Mouse (Mus musculus) embryonic facial prominence, embryonic 11.5 days (tissue): Measurements from ENCODE around the gene Gosr1. TPM values are rescaled to one million over a fixed set of nuclear protein-coding genes. Genes with fewer than 3 reads are reported as not detected.
"Not testable (repeated sequence)": the region's sequence is repeated elsewhere in the genome, so short reads cannot be mapped to it uniquely, and the experiment has no call there.

ENCODE experiments used
- ATAC-seq: fragments of 200-750 bp; cut with Nextera tagmentation; replicated peaks from 2 replicates; pipeline ENCODE4 v1.8.0; 2017; ENCODE audit warnings: low read depth; ENCODE audit not compliant: insufficient number of reproducible peaks, low FRiP score, low TSS enrichment
- DNase-seq: peaks from one replicate; pipeline ENCODE4 v3.0.0-alpha.2; 2015; ENCODE audit warnings: low spot score
- H3K27ac ChIP-seq: fragments of 300-500 bp; sonication (generic); replicated peaks from 2 replicates; pipeline ENCODE4 v1.5.1; 2014; ENCODE audit warnings: mild to moderate bottlenecking, low read depth, low read length, control low read depth
- H3K27me3 ChIP-seq: fragments of 300-500 bp; sonication (generic); 2 replicates; pipeline ENCODE4 v1.6.1; 2014; ENCODE audit warnings: mild to moderate bottlenecking, low read length, moderate library complexity, mixed read lengths; ENCODE audit not compliant: control insufficient read depth, insufficient read depth
- H3K36me3 ChIP-seq: fragments of 300-500 bp; sonication (generic); replicated peaks from 2 replicates; pipeline ENCODE4 v1.6.1; 2014; ENCODE audit warnings: low read depth, mild to moderate bottlenecking, low read length, moderate library complexity, mixed read lengths; ENCODE audit not compliant: control insufficient read depth, insufficient read depth
- H3K4me1 ChIP-seq: fragments of 300-500 bp; sonication (generic); 2 replicates; pipeline ENCODE4 v1.6.1; 2014; ENCODE audit warnings: low read length, mixed read lengths; ENCODE audit not compliant: control insufficient read depth, insufficient read depth
- H3K4me2 ChIP-seq: fragments of 300-500 bp; sonication (generic); 2 replicates; pipeline ENCODE4 v1.6.1; 2014; ENCODE audit warnings: low read depth, mild to moderate bottlenecking, control low read depth, low read length, moderate library complexity
- H3K4me3 ChIP-seq: fragments of 300-500 bp; sonication (generic); 2 replicates; pipeline ENCODE4 v1.5.1; 2014; ENCODE audit warnings: low read depth, low read length, control low read depth
- H3K9ac ChIP-seq: fragments of 300-500 bp; sonication (generic); replicated peaks from 2 replicates; pipeline ENCODE4 v1.6.1; 2014; ENCODE audit warnings: mild to moderate bottlenecking, control low read depth, low read length
- H3K9me3 ChIP-seq: fragments of 300-500 bp; sonication (generic); replicated peaks from 2 replicates; pipeline ENCODE4 v1.6.1; 2016; ENCODE audit warnings: mild to moderate bottlenecking, low read length, inconsistent platforms, mixed read lengths; ENCODE audit not compliant: control insufficient read depth
- WGBS: fragments of 180-500 bp; shearing (Covaris S2); extraction: QIAGEN DNeasy Blood & Tissue Kit; methylation state at CpG from one replicate; pipeline ENCODE4 v1.1.7; 2014; 5-methylcytosine and 5-hydroxymethylcytosine counted together
- polyA plus RNA-seq: library from polyadenylated mRNA; unstranded; fragments of >200 nt; fragmentation: Nextera tagmentation; extraction: Ambion mirVana; gene quantifications from 2 replicates; pipeline ENCODE4 v1.2.1, GENCODE M21; 2014

Gosr1 gene
- 28.5 and 29.7 TPM in 2 replicates for polyA plus RNA-seq

DNA sequence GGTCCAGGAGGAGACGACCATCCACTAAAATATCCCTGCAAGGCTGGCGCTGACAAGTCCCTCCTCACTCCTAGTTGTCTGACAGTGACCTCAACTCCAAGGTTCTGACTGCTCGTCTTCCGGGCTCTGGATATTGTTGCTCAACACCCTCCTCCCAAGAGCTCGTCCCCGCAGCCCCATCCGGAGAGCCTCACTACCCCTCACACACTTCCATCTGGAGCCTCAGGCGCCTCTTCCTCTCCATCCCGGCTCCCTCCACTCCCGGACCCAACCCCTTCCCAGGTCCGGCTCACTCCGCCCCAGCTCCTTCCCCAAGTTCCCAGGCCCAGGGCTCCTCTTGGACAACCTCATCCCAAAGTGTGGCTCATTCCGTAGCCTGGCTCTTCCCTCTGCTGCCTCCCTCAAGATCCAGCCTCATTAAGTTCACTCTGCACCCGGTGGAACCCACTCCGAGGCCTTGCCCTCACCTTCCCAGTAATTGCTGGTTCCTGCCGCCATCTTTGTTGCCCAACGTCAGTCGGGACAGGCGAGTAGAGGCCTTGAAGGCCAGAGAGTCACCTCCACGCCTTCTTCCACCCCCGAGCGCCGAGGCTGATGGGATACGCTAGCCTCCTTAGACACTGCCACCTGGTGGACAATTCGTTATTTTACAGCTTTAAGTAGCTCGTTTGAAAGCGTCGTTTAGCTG is at the start of gene Gosr1:
TSS of gene Gosr1 (minus strand) at position 527 of the 688 bp plus-strand sequence.
- Histone ChIP-seq H3K9me3 (no peaks in the 10 kb centered on the region), H3K27me3 (no peaks in the 10 kb centered on the region), H3K36me3 (peaks cover 6% of the 10 kb centered on the region; the same call in 1 of the 2 replicates), H3K9ac (peak within 1 kb of the TSS; percentile 76), H3K27ac (0 out of 2 replicates have a peak within 1 kb of the TSS, but pooled peaks have one; percentile 8), H3K4me3 (peak within 1 kb of the TSS; percentile 55), H3K4me2 (peak within 1 kb of the TSS; percentile 48), H3K4me1 (no peaks in the 10 kb centered on the region)
- DNase-seq (peak; percentile 99), ATAC-seq (peak; percentile 98)
- under 1% methylated on average over 28 of the region's 28 CpGs for WGBS

DNA sequence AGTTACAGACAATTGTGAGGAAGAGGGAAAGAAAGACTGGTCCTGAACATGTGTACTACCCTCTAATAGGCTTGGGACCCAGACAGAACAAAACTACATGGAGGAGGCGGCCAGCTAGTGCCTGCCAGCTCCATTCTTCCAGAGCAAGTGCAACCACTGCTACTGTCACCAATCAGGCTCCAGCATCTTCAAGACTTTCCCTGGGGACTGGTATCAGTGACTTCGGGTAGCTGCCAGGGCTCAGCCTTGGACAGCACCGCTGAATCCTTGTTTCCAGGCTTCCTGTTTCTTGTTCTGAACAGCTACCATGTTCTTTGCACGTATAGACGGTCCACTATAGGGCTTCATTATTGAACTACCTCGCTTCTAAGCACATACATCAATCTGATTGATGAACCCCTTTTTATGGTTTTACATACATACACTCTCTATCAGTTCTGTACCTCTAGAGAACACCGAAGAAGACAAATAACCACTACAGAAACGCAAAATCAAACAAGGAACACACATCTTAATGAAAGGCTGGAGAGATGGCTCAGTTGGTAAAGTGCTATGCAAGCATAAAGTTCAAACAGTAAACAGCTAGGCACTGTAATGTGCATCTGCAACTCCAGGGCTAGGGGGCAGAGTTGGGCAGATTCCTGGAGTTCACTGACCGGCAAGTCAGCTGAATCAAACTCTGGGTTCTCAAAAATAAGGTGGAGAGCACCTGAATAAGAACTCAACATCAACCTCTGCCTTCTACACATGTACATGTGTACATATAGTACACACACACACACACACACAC is 47.5 kb upstream of the Gosr1 start:
- ATAC-seq: no peak
- Histone ChIP-seq H3K4me2 (no peak overlapping the region), H3K4me3 (no peak overlapping the region), H3K9ac (no peak overlapping the region), H3K9me3 (no peaks in the 10 kb centered on the region), H3K27me3 (no peaks in the 10 kb centered on the region), H3K36me3 (no peaks in the 10 kb centered on the region), H3K4me1 (no peaks in the 10 kb centered on the region), H3K27ac (no peak overlapping the region)
- no peak for DNase-seq
- WGBS: 84% methylated on average over 9 of the region's 9 CpGs

DNA sequence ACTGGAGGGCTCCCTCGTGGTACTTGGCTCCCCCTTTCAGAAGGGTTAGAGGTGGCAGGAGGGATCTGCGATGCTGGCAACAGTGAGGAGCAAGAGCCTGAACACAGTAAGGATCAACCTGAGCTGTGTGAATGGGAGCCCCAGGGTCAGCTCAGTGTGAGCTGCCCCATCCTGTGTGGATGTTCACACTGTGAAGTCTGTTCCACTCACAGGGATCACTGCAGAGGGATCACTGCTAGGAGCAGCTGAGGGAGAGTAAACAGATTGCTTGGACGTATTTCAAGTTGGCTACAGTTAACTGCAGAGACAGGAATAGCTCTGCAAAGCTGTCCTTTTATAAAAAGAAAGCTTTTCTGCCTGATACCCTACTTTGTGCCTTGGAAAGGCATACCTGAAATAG is 46.1 kb upstream of the Gosr1 start:
- 70% methylated on average over 3 of the region's 3 CpGs for WGBS
- no peak overlapping the region for H3K4me3 ChIP-seq
- no peaks in the 10 kb centered on the region for H3K4me1 ChIP-seq
- H3K36me3 ChIP-seq: no peaks in the 10 kb centered on the region
- H3K4me2 ChIP-seq: no peak overlapping the region
- no peak for ATAC-seq
- H3K27me3 ChIP-seq: no peaks in the 10 kb centered on the region
- H3K27ac ChIP-seq: no peak overlapping the region
- no peak for DNase-seq
- H3K9ac ChIP-seq: no peak overlapping the region
- no peaks in the 10 kb centered on the region for H3K9me3 ChIP-seq

DNA sequence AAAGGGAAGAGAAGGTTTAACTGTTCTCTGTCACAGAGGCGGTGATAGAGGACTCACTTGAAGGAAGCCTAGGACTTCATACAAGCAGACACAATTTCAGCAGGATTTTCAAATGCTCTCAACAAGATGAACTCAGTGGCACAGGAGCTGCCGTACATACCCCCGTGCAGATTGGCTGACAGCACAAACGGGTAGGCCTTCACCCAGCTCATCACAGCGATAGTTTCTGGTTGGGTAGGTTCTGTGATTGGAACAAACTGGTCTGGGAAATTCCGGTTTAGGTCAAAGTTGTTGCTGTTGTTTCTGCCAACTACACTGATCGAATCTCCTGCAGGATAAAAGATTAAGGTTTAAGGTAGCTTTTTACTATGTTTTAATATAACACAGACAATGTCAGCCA is 45.2 kb upstream of the Gosr1 start:
- no peak overlapping the region for H3K4me3 ChIP-seq
- no peak for ATAC-seq
- DNase-seq: no peak
- no peaks in the 10 kb centered on the region for H3K27me3 ChIP-seq
- no peaks in the 10 kb centered on the region for H3K36me3 ChIP-seq
- no peaks in the 10 kb centered on the region for H3K4me1 ChIP-seq
- H3K9me3 ChIP-seq: no peaks in the 10 kb centered on the region
- H3K9ac ChIP-seq: no peak overlapping the region
- 90% methylated on average over 7 of the region's 7 CpGs for WGBS
- no peak overlapping the region for H3K27ac ChIP-seq
- no peak overlapping the region for H3K4me2 ChIP-seq

DNA sequence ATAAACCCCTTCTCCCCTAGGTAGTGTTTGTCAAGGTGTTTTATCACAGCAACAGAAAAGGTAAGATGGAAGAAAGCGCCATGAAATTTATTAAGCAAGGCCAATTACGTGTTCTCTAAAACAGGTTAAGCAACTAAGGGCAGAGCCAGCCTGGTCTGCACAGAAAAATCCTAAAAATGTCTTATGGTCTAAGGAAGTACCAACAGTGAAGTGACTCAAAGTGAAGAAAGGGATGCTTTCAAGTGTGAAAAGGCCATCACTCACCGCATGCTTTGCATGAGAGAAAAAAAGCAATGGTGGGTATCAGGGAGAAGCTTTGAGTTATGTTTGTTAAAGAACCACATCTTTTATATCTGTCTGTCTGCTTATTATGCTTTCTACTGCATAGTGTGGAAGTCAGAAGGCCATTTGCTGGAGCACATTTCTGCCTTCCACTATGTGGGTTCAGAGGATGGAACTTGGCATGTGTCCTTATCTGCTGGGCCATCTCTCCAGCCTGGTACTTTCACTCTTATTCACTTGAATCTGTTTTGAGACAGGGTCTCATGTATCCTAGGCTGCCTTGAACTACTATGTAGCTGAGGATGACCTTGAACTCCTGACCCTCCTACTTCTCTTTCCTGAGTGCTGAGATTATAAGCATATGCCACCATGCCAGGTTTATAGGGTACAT is 43.8 kb upstream of the Gosr1 start:
- Histone ChIP-seq H3K9me3 (no peaks in the 10 kb centered on the region), H3K4me3 (no peak overlapping the region), H3K36me3 (no peaks in the 10 kb centered on the region), H3K9ac (no peak overlapping the region), H3K4me2 (no peak overlapping the region), H3K27me3 (no peaks in the 10 kb centered on the region), H3K4me1 (no peaks in the 10 kb centered on the region), H3K27ac (no peak overlapping the region)
- 90% methylated on average over 3 of the region's 3 CpGs for WGBS
- no peak for ATAC-seq
- DNase-seq: no peak

DNA sequence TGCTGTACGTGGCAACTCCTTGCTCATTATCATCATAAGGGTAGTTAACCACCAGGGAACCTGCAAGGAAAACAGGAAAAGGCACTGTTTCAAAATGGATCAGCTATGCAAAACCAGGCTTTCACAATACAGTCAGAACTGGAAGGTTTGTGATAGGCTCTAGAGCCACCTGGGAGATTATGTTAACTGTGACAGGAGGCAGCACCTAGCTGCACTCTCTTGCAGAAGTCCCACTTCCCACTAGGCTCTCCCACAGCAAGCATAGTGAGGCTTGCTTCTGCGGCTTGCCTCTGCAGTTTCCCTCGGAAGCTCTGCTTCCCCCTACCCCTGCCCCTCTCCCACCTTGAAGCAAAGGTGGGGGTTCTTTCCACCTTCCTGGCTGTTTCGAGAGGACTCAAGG is 42.6 kb upstream of the Gosr1 start:
- no peak overlapping the region for H3K9ac ChIP-seq
- H3K36me3 ChIP-seq: no peaks in the 10 kb centered on the region
- no peaks in the 10 kb centered on the region for H3K9me3 ChIP-seq
- H3K4me1 ChIP-seq: no peaks in the 10 kb centered on the region
- H3K27ac ChIP-seq: no peak overlapping the region
- H3K4me3 ChIP-seq: no peak overlapping the region
- no peak for DNase-seq
- no peak for ATAC-seq
- 78% methylated on average over 4 of the region's 4 CpGs for WGBS
- H3K27me3 ChIP-seq: no peaks in the 10 kb centered on the region
- H3K4me2 ChIP-seq: no peak overlapping the region

DNA sequence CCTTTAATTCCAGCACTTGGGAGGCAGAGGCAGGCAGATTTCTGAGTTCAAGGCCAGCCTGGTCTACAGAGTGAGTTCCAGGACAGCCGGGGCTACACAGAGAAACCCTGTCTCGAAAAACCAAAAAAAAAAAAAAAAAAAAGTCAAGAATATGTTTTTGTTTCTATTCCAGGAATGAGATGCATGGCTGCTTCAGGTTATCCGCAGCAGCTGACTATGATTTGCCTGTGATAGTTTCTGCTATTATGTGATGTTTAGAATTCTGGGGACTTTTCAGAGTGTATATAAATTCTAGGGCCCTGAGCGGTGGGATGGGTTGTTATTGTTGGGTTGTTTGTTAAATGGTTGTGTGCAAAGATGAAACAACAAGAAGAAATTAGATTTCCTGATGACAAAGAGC is 41.7 kb upstream of the Gosr1 start:
- H3K27ac ChIP-seq, ATAC-seq, H3K4me1 ChIP-seq, H3K36me3 ChIP-seq, H3K4me3 ChIP-seq, H3K27me3 ChIP-seq, H3K9ac ChIP-seq, DNase-seq, H3K4me2 ChIP-seq, H3K9me3 ChIP-seq: not testable (repeated sequence)
- 91% methylated on average over 3 of the region's 4 CpGs for WGBS

DNA sequence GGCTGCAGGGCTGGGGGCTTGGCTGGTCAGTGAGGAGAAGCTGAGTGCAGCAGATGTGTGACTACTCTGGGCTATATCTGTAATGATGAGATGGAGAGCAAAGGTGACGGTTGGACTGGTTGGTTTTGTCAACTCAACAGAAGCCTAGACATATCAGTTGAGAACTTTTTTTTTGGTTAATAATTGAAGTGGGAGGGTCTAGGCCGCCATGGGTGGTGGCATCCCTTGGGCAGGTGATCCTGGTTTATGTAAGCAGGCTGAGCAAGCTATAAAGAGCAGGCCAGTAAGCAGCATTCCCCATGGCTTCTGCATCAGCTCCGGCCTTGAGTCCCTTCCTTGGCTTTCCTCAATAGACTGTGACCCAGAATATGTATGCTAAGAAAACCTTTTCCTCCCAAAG is 39.9 kb upstream of the Gosr1 start:
- Histone ChIP-seq H3K4me2 (no peak overlapping the region), H3K4me3 (no peak overlapping the region), H3K27me3 (no peaks in the 10 kb centered on the region), H3K27ac (no peak overlapping the region), H3K9me3 (no peaks in the 10 kb centered on the region), H3K9ac (no peak overlapping the region), H3K36me3 (no peaks in the 10 kb centered on the region), H3K4me1 (no peaks in the 10 kb centered on the region)
- DNase-seq (no peak), ATAC-seq (no peak)
- WGBS: 84% methylated on average over 3 of the region's 3 CpGs
